Mouse (Mus musculus): ENCODE measurements at regions not wholly inside any gene's neighbourhood (a gene's known extent, or its start where the extent isn't known, plus 50 kb on each side); places are given as distances from the start of the nearest gene placed in this dataset.
A peak's percentile ranks its signal among the peaks of the same experiment; 100 is the strongest.

- TF ChIP-seq CTCF (IDR thresholded peaks at IDR 0.05; ENCODE audit: low read depth) (peak; percentile 50), EP300 (IDR thresholded peaks at IDR 0.05; ENCODE audit: low read depth) (no peak)
Observed at GRCm38 (mm10) chr10:38269136-38269535, 552.4 kb downstream of the Rfpl4b start.
